Mouse (Mus musculus): Measurements from ENCODE around the gene Tns2. TPM values are rescaled to one million over a fixed set of nuclear protein-coding genes. Genes with fewer than 3 reads are reported as not detected.
"Not testable (repeated sequence)": the region's sequence is repeated elsewhere in the genome, so short reads cannot be mapped to it uniquely, and the experiment has no call there.

Gene Tns2
- 10 to 100 TPM; 22.4 to 26.9 (median 24.8) TPM for total RNA-seq (2022)

DNA sequence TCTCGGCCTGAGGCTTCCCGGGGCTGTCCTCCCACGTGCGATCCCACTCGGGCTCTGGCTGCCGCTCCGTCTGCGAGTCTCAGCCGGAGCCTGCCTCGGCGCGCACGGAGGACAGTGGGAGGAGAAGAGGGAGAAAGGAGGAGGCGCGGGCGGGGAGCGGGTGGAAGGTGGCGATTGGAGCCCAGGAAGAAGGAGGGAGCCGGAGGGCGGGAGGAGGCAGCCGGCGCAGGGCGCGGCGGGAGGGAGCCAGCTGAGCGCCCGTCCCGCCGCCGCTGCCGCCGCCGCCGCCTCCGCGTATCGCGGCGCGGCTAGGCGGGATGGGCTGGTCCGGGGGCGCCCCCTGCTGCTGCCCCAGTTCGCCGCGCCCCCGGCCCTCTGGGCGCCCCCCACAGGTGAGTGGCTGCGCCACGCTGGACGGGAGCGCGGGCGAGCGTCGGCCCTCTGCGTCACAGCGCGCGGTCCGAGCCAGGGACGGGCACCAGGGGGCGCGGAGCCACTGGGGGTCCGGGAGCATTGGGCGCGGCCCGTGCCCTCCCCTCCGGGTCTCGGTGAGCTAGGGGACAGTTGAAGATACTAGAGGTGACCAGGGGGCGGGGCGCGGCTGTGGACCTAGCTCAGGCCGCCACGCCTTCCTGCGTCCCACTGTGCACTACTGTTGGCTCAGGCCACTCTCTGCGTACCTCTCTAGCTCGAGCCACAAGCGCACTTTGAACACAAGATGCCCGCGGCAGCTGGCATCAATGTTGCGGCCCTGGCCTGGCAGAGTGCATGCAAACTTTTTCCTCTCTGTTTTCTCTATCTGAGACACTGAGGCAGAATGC lies at the start of gene Tns2:
Gene Tns2, plus strand, starts transcription at position 253 of the 821 bp plus-strand sequence.
- DNase-seq (ENCODE audit: low spot score in 2 of 2): peak in 1 of 2 experiments; percentile 65

DNA sequence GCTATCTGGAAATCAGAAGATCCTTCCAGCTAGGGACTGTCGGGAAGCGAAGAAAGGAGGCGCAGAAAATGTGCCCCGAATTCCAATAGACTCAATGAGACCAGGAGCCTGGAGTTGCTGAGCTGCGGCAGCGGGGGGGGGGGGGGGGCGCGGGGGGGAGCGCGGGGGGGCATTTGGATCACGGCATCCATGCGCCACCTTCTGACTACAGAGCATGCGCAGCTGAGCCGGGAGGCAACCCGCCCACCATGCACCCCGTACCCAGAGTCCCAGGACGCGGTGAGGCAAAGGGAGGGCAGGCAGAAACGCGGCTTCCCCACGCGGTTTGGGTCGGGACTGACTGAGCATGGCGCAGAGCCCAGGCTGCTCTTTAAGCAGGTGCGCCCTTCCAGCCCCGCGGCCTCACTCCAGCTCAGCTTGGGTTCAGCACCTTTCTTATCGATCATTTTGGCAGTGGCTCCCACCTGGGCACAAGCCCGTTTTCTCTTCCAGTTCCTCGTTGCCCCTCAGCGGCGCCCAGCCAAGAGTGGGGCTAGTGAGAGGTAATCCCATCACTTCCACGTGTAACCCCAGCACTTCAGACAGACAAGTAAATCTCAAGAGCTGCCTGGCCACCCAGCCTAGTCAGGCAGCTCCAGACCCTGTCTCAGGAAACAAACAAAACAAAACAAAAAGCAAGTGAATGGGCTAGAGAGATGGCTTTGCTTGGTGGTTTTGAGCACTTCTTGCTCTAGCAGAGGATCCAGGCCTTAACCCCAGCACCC lies 48.1 kb upstream of the Tns2 start:
- DNase-seq (ENCODE audit: low spot score in 2 of 2): peak in 1 of 2 experiments; percentile 59

DNA sequence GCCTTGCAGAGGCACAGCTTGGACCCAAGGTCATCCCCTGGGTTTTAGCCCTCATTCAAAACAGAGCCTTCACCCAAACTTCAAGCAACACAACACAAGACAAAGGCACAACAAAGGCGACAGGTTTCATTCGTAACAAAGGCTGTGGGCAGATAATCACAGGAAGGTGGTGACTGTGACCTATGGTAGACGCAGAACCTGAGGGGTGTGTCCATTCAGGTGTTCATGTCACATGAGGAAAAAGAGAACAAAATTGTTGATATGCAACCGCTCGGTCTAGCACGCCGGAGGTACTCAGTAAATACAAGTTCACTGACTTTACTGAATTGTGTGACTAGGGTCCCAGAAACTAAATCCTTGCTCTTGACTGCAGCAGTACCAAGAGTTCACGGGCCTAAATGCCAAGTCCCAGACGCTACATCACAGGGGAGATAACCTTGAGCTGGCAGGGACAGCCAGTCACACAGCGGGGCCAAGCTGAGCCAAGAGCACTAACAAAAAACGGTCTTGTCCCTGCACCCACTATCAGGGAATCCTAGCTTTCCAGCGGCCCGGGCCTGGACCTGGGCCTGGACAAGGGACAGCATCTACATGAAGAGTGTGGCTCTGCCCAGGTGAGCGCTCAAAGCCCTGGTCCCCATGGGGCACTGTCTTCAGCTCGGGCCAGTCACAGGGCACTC lies 43.6 kb upstream of the Tns2 start:
- no peak for DNase-seq (ENCODE audit: low spot score in 2 of 2)

DNA sequence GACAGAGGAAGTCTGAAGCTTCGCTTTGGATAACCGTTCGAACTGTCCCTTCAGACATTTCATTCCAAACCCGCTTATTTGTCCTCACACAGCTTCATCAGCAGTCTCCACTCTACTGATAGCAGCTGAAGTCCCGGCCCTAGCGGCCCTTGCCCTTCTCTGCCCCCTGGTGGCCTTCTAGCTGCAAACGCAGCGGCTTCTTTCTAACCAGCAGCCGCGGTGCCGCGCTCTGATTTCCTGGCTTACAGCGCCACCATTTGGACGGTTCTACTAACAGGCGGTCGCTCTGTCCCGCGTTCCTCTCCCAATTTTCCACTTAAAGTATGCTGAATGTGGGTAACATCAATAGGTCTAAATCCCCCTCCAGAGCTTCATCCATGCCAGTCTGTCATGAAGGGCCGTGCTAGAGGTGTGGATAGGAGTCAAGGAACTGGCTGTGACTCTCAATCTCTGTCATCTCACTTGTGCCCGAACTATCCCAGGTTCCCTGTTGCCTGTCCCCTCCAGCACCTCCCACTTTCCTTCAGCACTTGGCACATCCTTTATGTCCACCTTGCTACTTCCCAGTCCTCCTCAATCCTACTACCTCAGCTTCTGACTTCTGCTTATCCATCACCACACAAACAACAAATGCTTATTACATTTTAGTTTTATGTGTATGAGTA lies 34.4 kb upstream of the Tns2 start:
- DNase-seq (ENCODE audit: low spot score in 2 of 2): peak; percentile 87 to 94

DNA sequence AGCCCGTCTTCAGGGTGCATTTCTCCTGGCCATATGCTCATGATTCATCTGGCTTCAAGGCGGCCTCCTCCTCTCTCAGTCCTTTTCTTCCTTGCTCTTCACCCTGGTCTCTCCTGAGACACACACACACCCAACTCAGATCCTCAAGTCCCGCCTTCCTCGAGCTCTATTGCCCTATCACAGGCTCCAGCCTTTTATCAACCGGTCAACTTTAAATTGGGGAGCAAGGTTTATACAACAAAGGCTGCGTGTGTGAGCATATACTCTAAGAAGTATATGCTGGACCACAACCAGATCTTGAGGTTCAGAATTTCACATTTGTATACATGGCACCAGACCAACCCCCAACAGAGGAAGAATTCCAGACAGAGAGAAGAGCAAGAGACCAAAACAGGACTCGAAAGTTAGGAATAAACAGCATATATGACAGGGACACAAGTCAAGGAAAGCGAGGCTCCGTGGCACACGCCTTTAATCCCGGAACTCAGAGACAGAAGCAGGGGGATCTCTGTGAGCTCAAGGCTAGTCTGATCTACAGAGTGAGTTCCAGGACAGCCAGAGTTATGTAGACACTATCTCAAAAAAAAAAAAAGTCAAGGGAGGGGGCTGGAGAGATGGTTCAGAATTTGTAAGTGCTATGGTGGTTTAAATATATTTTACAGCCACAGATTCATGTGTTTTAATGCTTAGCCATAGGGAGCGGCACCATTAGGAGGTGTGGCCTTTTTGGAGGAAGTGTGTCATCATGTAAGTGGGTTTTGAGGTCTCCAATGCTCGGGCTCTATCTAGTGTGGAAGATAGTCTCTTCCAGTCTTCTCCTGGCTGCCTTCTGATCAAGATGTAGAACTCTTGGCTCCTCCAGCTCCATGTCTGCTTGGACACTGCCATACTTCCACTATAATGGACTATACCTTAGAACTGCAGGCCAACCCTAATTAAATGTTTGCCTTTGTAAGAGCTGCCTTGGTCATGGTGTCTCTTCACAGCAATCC lies 29.4 kb upstream of the Tns2 start:
- DNase-seq (ENCODE audit: low spot score in 2 of 2): no peak

DNA sequence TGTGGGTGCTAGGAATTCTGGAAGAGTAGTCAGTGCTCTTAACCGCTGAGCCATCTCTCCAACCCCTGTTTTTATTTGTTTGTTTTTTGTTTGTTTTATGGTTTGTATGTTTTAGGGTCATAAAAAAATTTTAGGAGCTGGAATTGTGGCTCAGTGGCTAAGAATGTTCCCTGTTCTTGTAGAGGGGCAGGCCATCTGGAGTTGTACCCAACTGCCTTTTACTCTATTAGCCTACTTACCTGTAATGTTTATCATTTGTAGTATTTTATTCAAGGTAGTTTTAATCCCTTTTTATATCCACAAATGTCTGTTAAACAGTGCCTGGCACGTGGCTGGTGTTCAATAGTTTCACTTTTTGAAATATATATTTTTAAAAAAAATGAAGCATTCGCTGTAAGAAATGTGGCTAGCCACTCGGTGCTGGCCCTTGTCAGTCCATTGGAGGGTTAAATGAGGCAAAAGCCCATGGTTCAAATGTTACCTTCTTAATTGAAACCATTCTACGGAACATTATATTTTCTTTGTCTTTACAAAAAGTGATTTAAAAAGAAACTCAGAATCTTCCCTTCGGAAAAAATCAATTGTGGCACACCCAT lies 27.2 kb upstream of the Tns2 start:
- no peak for DNase-seq (ENCODE audit: low spot score in 2 of 2)

DNA sequence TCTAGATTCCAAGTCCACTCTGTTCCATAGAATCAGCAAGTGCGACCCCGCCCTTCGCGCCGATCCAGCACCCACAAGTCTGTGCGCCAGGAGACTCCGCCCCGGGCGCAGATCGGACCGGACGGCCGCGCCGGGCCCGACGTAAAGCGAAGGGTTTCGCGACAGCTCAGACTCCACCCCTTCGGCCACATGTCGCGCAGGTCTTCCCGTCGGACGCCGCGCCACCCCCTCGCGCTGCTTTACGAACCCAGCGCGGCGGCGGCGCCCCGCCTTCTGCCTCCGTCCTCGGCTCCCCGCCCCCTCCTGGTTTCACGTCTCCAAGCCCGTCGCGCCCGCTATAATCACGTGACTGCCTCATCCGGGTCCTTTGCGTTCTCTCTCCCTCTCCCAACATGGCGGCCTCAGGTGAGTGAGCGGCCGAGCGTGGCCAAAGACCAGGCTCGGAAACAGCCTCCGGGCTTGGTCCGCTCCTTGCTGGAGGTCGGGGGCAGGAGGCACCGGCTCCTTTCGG lies 26.6 kb upstream of the Tns2 start, which contains the start of gene Eif4b:
Gene Eif4b, plus strand, starts transcription at position 215 of the 511 bp plus-strand sequence.
- peak; percentile 98 to 99 for DNase-seq (ENCODE audit: low spot score in 2 of 2)

DNA sequence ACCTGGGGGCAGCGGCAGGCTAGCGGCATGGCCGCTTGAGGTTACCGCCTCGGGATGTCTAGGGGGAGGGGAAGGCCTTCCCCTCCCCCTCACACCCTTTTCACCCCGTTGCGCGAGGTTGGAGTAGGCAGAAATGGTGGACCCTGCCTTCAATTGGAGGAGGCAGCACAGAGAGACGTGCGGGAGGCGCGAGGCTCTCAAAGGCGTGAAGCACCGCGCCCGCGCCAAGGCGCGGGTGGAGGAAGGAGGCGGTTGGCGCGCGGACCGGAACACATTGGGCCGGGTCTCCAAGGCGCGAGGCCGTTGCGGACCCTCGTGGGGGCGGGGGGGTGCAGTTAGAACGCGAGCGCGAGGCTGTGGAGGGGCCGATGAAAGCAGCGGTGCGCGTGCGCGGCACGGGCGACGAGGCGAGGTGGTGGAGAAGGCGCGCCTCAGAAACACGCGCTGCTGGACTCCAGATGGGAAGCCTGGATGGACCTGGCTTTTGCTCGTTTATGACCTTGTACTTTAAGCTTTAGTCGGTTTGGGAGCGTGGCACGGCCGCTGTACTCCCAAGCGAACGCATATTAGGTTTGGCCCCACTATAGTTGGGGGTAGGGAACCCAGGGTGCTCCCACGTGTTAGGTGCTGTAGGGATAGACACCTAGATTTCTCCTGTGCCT lies 26.0 kb upstream of the Tns2 start:
- DNase-seq (ENCODE audit: low spot score in 2 of 2): peak; percentile 55 to 56

DNA sequence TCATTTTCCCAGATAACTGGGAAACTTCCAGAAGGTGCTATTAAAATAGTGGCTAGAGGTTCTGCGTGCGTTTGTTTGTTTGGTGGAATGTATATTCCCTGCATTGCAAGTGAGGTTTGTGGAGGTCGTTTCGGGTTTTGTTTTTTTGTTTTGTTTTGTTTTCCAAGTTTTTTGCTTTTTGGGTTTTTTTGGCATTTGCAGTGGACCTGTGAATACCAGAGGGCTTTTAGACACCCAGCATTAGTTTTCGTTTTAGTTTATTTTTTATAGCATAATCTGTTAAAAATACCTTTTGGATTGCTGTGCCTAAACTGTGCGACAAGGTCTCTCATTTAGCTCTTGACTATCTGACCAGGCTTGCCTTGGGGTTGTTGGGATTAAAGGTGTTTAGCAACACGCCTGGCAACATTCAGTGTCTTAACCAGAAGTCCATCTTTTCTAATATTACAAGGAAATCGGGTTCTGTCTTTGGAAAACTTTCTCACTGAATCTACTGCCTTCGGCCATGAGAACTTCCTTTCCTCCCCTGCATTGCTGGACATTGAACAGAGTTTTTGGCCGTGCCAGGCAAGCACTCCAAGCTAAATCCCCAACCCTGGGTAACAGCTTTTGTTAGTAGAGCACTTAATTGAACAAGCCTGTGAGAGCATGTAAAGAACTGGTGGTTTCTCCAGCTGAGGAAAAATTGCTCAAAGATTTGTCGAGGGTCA lies 25.2 kb upstream of the Tns2 start:
- DNase-seq (ENCODE audit: low spot score in 2 of 2): no peak

DNA sequence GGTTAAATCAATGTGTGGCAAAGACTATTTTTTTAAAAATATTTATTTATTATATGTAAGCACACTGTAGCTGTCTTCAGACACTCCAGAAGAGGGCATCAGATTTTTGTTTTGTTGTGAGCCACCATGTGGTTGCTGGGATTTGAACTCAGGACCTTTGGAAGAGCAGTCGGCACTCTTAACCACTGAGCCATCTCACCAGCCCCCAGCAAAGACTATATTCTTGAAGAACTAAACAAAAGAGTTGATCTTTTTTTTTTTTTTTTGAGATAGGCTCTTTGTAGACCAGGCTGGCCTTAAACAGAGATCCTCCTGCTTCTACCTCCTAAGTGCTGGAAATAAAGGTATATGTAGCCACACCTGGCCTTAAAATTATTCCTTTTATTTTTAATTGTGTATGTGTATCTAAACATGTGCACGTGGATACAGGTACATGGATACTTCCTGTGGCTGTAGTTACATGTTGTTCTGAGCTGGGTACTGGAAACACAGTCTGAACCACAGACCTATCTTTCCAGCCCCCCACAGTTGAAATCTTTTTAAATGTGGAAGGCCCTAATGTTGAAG lies 23.0 kb upstream of the Tns2 start:
- DNase-seq (ENCODE audit: low spot score in 2 of 2): no peak

DNA sequence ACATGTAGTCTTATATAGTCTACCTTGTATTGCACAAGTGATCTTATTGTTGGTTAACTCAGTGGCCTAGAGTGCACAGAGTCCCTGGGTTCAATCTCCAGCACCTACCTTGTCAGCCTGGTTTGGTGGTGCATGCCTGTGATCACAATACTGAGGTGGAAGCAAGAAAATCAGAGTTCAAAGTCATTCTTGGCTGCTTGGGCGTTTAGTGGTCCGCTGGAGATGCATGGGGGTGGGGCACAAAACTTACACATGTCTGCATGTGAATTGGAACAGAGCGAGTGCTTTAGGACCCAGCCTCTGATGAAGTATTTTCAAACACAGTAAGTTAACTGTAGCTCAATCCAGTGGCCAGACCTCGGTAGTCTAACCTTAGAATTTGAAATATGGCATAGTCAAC lies 21.0 kb upstream of the Tns2 start:
- no peak for DNase-seq (ENCODE audit: low spot score in 2 of 2)

DNA sequence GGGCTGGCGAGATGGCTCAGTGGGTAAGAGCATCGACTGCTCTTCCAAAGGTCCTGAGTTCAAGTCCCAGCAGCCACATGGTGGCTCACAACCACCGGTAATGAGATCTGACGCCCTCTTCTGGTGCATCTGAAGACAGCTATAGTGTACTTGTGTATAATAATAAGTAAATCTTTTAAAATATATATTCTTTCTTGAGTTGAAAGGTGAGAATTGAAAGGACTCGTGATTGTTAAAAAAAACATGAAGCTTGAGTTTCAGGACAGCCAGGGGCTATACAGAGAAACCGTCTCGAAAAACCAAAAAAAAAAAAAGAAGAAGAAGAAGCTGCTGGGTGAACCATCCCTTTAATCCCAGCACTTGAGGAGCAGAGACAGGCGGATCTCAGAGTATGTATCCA lies 20.3 kb upstream of the Tns2 start:
- not testable (repeated sequence) for DNase-seq (ENCODE audit: low spot score in 2 of 2)

DNA sequence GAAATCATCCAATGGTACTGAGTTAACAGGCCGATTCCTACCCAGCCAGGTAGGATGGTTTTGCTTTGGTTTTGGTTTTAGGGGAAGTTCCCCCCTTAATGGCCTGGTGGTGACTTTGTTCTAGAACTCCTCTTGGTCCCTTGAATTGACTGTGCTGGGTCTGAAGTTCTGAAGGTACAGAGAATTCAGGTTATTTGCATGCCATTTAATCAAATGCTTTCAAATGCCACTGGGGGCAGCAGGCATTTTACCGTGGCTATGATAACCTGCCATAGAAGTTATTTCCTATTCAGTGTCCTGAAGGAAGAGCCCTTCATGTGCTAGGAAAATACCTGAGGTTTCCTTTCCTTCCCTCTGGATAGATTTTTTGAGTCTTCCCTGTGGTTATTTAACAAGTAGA lies 19.8 kb upstream of the Tns2 start:
- no peak for DNase-seq (ENCODE audit: low spot score in 2 of 2)

DNA sequence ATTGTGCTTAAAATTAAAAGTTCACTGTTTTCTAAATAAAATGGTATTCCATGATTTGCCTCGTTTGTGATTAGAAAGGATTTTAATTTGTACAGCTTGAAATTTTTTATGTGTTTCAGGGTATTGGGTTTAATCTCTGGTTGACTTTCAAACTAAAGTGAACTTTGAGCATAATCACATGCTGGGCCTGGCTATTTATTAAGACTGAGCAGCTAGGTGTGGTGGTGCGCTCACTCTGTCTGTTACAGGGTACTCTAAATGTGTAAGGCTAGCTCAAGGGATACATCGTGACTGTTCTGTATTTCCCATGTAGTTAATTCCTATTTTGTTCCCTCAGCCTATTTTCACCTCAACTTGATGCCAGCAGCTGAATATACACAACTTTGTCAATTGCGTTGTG lies 18.1 kb upstream of the Tns2 start:
- DNase-seq (ENCODE audit: low spot score in 2 of 2): no peak

DNA sequence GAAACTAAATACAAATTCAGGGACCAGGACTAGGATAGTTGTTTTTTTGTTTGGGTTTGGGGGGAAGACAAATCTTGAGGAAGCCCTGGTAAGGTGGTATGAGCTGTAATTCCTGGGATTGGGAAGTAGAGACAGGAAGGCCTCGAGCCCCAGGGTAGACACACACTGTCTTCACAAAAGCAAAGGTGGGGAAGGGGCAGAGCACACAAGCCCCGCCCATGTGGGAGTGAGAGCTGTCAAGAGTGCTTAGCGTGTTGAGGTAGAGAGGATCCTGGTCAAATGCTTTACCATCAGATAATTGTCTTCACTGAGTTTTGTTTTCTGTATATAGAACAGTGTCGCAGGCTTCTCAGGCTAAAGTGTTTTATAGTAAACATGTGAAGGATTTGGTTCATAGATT lies 17.2 kb upstream of the Tns2 start:
- no peak for DNase-seq (ENCODE audit: low spot score in 2 of 2)

DNA sequence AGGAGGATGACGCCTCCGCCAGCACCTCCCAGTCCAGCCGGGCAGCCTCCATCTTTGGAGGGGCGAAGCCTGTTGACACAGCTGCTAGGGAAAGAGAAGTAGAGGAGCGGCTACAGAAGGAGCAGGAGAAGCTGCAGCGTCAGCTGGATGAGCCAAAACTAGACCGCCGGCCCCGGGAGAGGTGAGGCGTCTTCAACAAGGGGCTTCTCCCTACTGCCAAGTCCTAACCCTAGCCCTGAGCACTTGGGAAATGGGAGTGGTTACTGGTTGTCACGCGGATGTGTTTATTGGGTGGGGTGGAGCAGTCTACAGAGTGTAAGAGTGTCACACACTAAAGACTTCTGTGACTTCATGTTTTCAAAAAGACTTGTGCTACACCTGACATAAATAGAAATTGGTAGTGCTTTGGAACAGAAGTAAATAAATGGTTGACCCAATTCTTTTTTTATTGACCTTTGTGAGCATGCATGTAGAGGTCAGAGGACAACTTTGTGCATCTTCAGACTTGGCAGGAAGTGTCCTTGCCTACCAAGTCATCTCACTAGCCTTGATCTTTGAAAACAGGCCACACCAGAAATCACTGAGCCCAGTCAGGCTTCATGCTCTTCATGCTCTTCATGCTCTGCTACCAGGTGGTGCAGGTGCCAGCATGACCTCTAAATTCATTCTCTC lies 10.2 kb upstream of the Tns2 start:
- no peak for DNase-seq (ENCODE audit: low spot score in 2 of 2)

DNA sequence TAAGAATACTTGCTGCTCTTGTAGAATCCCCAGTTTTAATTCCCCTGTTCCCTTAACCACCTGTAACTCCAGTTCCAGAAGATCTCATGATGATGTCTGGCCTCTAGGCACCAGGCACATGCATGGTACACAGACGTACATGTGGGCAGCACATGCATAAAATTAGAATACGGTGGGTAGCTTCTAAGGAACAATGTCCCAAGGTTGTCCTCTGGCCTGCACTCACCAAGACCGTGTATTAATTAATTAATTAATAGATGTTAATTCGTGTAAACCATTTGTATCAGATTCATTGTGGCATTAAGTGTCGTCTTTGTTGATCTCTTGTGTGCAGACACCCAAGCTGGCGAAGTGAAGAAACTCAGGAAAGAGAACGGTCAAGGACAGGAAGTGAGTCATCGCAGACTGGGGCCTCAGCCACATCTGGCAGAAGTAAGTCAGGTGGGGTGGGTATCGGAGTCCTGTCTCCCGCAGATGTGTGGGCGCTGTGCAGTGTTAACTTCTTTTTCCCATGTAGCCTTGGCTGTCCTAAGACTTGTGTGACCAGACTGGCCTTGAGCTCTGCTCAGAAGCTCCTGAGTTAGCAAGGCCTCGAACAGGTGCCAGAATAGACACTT lies 9.0 kb upstream of the Tns2 start:
- no peak for DNase-seq (ENCODE audit: low spot score in 2 of 2)

Measured in layer of hippocampus, adult 8-10 months (tissue).